Comparison of ENCODE assay signal across 8 mouse cellular contexts in the genomic region with DNA sequence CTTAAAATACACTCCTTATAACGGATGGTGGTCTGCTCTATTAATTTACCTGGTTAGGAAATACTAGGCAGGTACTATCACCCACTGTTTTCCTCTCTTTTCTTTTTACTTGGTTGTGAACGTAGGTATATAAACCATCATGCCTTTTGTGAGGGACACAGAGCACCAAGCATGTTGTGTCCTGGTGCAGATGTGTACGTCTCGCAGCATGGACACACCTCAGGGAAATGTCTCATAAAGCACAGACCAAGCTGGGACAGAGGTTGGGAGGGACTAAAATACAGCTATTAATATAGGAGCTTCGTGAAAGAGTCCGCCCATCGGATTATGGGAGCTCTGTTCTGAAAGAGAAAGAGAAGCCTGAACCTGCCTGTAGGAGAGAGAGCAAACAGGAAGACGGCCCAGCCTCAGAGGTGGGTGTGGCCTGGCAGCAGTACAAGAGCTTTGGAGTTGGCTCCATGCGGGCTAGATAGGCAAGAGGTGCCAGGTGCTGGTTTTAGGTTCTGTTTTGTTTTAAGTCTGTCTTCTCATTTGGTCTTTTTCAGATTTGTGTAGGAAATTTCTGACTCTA. TPM values are rescaled to one million over a fixed set of nuclear protein-coding genes. Genes with fewer than 3 reads are reported as not detected.
DNase-seq lines count a peak whose midpoint lies in the region; ATAC-seq lines count a peak whose summit lies in the region.

No protein-coding gene starts in this region.

- H3K27ac ChIP-seq in heart, embryonic 14.5 days (replicated peaks in 1 of 2; ENCODE audit: control insufficient read depth in 1 of 2, insufficient read depth in 1 of 2, low read depth in 2 of 2, low read length in 2 of 2): peak overlapping the region in 1 of 2 experiments; percentile 89; a peak in 2 of 4 replicates
- no peak overlapping the region for H3K27ac ChIP-seq in liver, embryonic 13.5 days

- H3K9ac ChIP-seq in heart, embryonic 14.5 days (ENCODE audit: low read length): peak overlapping the region; percentile 22; the same call in 1 of the 2 replicates
- H3K9ac ChIP-seq in liver, embryonic 13.5 days: no peak overlapping the region

- peaks cover 13 to 22% of the 10 kb centered on the region in 2 experiments for H3K4me1 ChIP-seq in heart, embryonic 14.5 days (ENCODE audit: control insufficient read depth in 2 of 2, insufficient read depth in 2 of 2, low read length in 2 of 2)
- H3K4me1 ChIP-seq in liver, embryonic 13.5 days (replicated peaks): peaks cover 47% of the 10 kb centered on the region

- H3K36me3 ChIP-seq in heart, embryonic 14.5 days (ENCODE audit: control insufficient read depth, insufficient read depth, low read length): no peaks in the 10 kb centered on the region
- no peaks in the 10 kb centered on the region for H3K36me3 ChIP-seq in liver, embryonic 13.5 days

- no peaks in the 10 kb centered on the region for H3K27me3 ChIP-seq in heart, embryonic 14.5 days (ENCODE audit: control insufficient read depth, insufficient read depth, low read length)
- no peaks in the 10 kb centered on the region for H3K27me3 ChIP-seq in liver, embryonic 13.5 days

- H3K9me3 ChIP-seq in heart, embryonic 14.5 days (ENCODE audit: control insufficient read depth, low read length): no peaks in the 10 kb centered on the region
- no peaks in the 10 kb centered on the region for H3K9me3 ChIP-seq in liver, embryonic 13.5 days (replicated peaks)

- peak; percentile 57 for DNase-seq in ovary, postnatal 36 days (ENCODE audit: low spot score)
- DNase-seq in ovary, adult 18-20 months (ENCODE audit: low spot score): no peak
- DNase-seq in brain, adult 2 months (ENCODE audit: low read depth, low spot score): peak; percentile 78
- DNase-seq in liver, embryonic 13.5 days: no peak
- peak; percentile 55 to 67 for DNase-seq in spleen, postnatal 14 days (ENCODE audit: low spot score in 2 of 2)
- no peak for DNase-seq in layer of hippocampus, adult 9-10 months (ENCODE audit: low spot score)
- no peak for DNase-seq in embryo, embryonic 10.5 days (ENCODE audit: low spot score)

- no peak overlapping the region for H3K4me2 ChIP-seq in heart, embryonic 14.5 days (ENCODE audit: low read length)
- H3K4me2 ChIP-seq in liver, embryonic 13.5 days: peak overlapping the region; percentile 4; the same call in 1 of the 2 replicates

- WGBS in heart, embryonic 14.5 days: 50% methylated on average over 9 of the region's 9 CpGs
- WGBS in liver, embryonic 13.5 days (ENCODE audit: insufficient replicate concordance): 47% methylated on average over 9 of the region's 9 CpGs

- H3K4me3 ChIP-seq in heart, embryonic 14.5 days (ENCODE audit: control insufficient read depth in 1 of 2, insufficient read depth in 1 of 2, low read depth in 1 of 2, low read length in 2 of 2): no peak overlapping the region
- H3K4me3 ChIP-seq in liver, embryonic 13.5 days (replicated peaks): no peak overlapping the region

- ATAC-seq in heart, embryonic 14.5 days (ENCODE audit: insufficient number of reproducible peaks, insufficient read depth, low FRiP score, low read depth): no peak
- peak; percentile 59 for ATAC-seq in liver, embryonic 13.5 days (ENCODE audit: low read depth)

RNA-seq across cellular contexts. Expression of gene Gm11084, which starts 10.4 kb away (rescaled TPM):
- polyA plus RNA-seq in heart, embryonic 14.5 days (2014; fragmentation: Nextera tagmentation; extraction: Ambion mirVana): not detected in 2 replicates
- polyA plus RNA-seq in liver, embryonic 13.5 days (2015; fragmentation: Nextera tagmentation; extraction: Ambion mirVana): not detected in 2 replicates

RNA-seq across cellular contexts. Expression of gene Sp3, which starts 16.6 kb away (rescaled TPM):
- polyA plus RNA-seq in heart, embryonic 14.5 days (2014; fragmentation: Nextera tagmentation; extraction: Ambion mirVana): 41.2 and 47.8 TPM in 2 replicates
- 29.6 and 37.6 TPM in 2 replicates for polyA plus RNA-seq in liver, embryonic 13.5 days (2015; fragmentation: Nextera tagmentation; extraction: Ambion mirVana)

Comparison
In these comparisons a context has a peak if more than half of its experiments do, and no peak if none do; other contexts are left out.
1. DNase-seq: peak in ovary, postnatal 36 days (single experiment), brain, adult 2 months (single experiment) and spleen, postnatal 14 days (2 of 2); none in ovary, adult 18-20 months (single experiment), liver, embryonic 13.5 days (single experiment), layer of hippocampus, adult 9-10 months (single experiment) and embryo, embryonic 10.5 days (single experiment).